Mouse (Mus musculus): ENCODE data around the gene Gm3043. TPM values are rescaled to one million over a fixed set of nuclear protein-coding genes. Genes with fewer than 3 reads are reported as not detected.
"Not testable (repeated sequence)": the region's sequence is repeated elsewhere in the genome, so short reads cannot be mapped to it uniquely, and the experiment has no call there.

Gene Gm3043
- not detected in 2 replicates for polyA plus RNA-seq (2016; fragmentation: Nextera tagmentation; extraction: Ambion mirVana)

GRCm38 (mm10) chr14:3688483-3688882 is at the start of gene Gm3043:
Gm3043 (plus strand) TSS chr14:3688783.
- no CpG with 5 or more reads among the region's 3 CpGs for WGBS
- not testable (repeated sequence) for H3K36me3 ChIP-seq (replicated peaks); H3K27ac ChIP-seq; H3K4me3 ChIP-seq; DNase-seq (ENCODE audit: extremely low spot score, low spot score); H3K27me3 ChIP-seq (ENCODE audit: poor library complexity, severe bottlenecking); H3K9me3 ChIP-seq; H3K4me1 ChIP-seq

- H3K9me3 ChIP-seq, result not testable (repeated sequence)
These were observed 36.9 kb upstream of the Gm3043 start, which contains the start of gene Gm3020 for GRCm38 (mm10) chr14:3651730-3652129. Gm3020 (plus strand) TSS chr14:3652030.

More at GRCm38 (mm10) chr14:3651730-3652129, 36.9 kb upstream of the Gm3043 start, which contains the start of gene Gm3020:
- not testable (repeated sequence) for H3K27me3 ChIP-seq (ENCODE audit: poor library complexity, severe bottlenecking); H3K4me3 ChIP-seq; H3K27ac ChIP-seq; H3K36me3 ChIP-seq (replicated peaks); DNase-seq (ENCODE audit: extremely low spot score, low spot score); H3K4me1 ChIP-seq
- WGBS, result no CpG with 5 or more reads among the region's 32 CpGs

Other genes starting within 250 kb of the Gm3043 start
- not detected in 2 replicates for gene Gm10408, start 239.4 kb upstream of the Gm3043 start, polyA plus RNA-seq (2016; fragmentation: Nextera tagmentation; extraction: Ambion mirVana)
- not detected in 2 replicates for gene Gm3012, start 54.3 kb upstream of the Gm3043 start, polyA plus RNA-seq (2016; fragmentation: Nextera tagmentation; extraction: Ambion mirVana)
- gene Gm3020, start 36.8 kb upstream of the Gm3043 start, polyA plus RNA-seq (2016; fragmentation: Nextera tagmentation; extraction: Ambion mirVana), result 1.0 and 1.3 TPM in 2 replicates
- 0.32 and 0.52 TPM in 2 replicates for gene Gm3002, start 121.3 kb downstream of the Gm3043 start, polyA plus RNA-seq (2016; fragmentation: Nextera tagmentation; extraction: Ambion mirVana)
- not detected in 2 replicates for gene Gm3033, start 157.5 kb downstream of the Gm3043 start, polyA plus RNA-seq (2016; fragmentation: Nextera tagmentation; extraction: Ambion mirVana)
- 0.14 and 0.49 TPM in 2 replicates for gene Gm2916, start 195.4 kb downstream of the Gm3043 start, polyA plus RNA-seq (2016; fragmentation: Nextera tagmentation; extraction: Ambion mirVana)
- not detected in 2 replicates for gene Gm3029, start 243.0 kb downstream of the Gm3043 start, polyA plus RNA-seq (2016; fragmentation: Nextera tagmentation; extraction: Ambion mirVana)

Measured in forebrain, embryonic 10.5 days (tissue).